Mouse (Mus musculus) B cell, adult (primary cell): ENCODE results near the gene G6pdx. TPM values are rescaled to one million over a fixed set of nuclear protein-coding genes. Genes with fewer than 3 reads are reported as not detected.

Experiments
- total RNA-seq: library from RNA; stranded (reverse); gene quantifications from 4 replicates; pipeline ENCODE4 v1.2.4, GENCODE M21; 2023; ENCODE audit not compliant: inconsistent age

Gene G6pdx
- 31.4 to 37.9 TPM (median 35.4 TPM) in 4 replicates for total RNA-seq

GRCm38 (mm10) chrX:74428826-74429276 lies at the start of gene G6pdx:
Gene G6pdx, minus strand, starts transcription at chrX:74429194.

GRCm38 (mm10) chrX:74392535-74393443 lies 36.2 kb downstream of the G6pdx start, which contains the start of the genes Fam3a and Ikbkg:
Gene Fam3a, minus strand, starts transcription at chrX:74393272.
Gene Ikbkg, plus strand, starts transcription at chrX:74393290.

GRCm38 (mm10) chrX:74372888-74373549 lies 56.0 kb downstream of the G6pdx start, which contains the start of the genes Ubl4a and Slc10a3:
Gene Ubl4a, minus strand, starts transcription at chrX:74373218.
Gene Slc10a3, minus strand, starts transcription at chrX:74373349.

Other genes with a start within 250 kb of the G6pdx start
- gene Flna, start 179.4 kb downstream of the G6pdx start, total RNA-seq = 454 to 490 TPM (median 483 TPM) in 4 replicates
- 89.2 to 95.0 TPM (median 89.9 TPM) in 4 replicates for gene Emd, start 174.5 kb downstream of the G6pdx start, total RNA-seq
- 578 to 737 TPM (median 614 TPM) in 4 replicates for gene Rpl10, start 158.4 kb downstream of the G6pdx start, total RNA-seq
- 93.5 to 123 TPM (median 106 TPM) in 4 replicates for gene Taz, start 147.3 kb downstream of the G6pdx start, total RNA-seq
- 13.0 to 20.3 TPM (median 15.0 TPM) in 4 replicates for gene Dnase1l1, start 146.9 kb downstream of the G6pdx start, total RNA-seq
- 166 to 176 TPM (median 174 TPM) in 4 replicates for gene Atp6ap1, start 132.1 kb downstream of the G6pdx start, total RNA-seq
- 307 to 387 TPM (median 365 TPM) in 4 replicates for gene Gdi1, start 124.2 kb downstream of the G6pdx start, total RNA-seq
- 101 to 115 TPM (median 104 TPM) in 4 replicates for gene Fam50a, start 116.2 kb downstream of the G6pdx start, total RNA-seq
- 13.3 to 19.2 TPM (median 16.1 TPM) in 4 replicates for gene Plxna3, start 100.1 kb downstream of the G6pdx start, total RNA-seq
- 23.7 to 32.8 TPM (median 26.6 TPM) in 4 replicates for gene Lage3, start 75.6 kb downstream of the G6pdx start, total RNA-seq
- 21.4 to 36.5 TPM (median 28.5 TPM) in 4 replicates for gene Ubl4a, start 56.0 kb downstream of the G6pdx start, total RNA-seq
- 13.5 to 19.3 TPM (median 16.5 TPM) in 4 replicates for gene Slc10a3, start 55.8 kb downstream of the G6pdx start, total RNA-seq
- gene Fam3a, start 35.9 kb downstream of the G6pdx start, total RNA-seq = 14.8 to 20.2 TPM (median 16.8 TPM) in 4 replicates
- gene Ikbkg, start 35.9 kb downstream of the G6pdx start, total RNA-seq = 56.8 to 57.7 TPM (median 57.5 TPM) in 4 replicates
- gene Gm6880, start 52.2 kb upstream of the G6pdx start, total RNA-seq = not detected in 4 replicates
- not detected in 4 replicates for gene Olfr1326-ps1, start 145.7 kb upstream of the G6pdx start, total RNA-seq
- not detected in 4 replicates for gene Olfr1325, start 163.5 kb upstream of the G6pdx start, total RNA-seq
- gene Gm5640, start 216.4 kb upstream of the G6pdx start, total RNA-seq = not detected in 4 replicates